Mouse (Mus musculus) olfactory bulb, adult 2 months (tissue): ENCODE data around the gene Notch1.

Experiments
- CTCF ChIP-seq: fragments of 200-500 bp; IDR thresholded peaks from 2 replicates; pipeline ENCODE4 v1.5.1; 2012; ENCODE audit warnings: low read depth, mild to moderate bottlenecking, low read length, moderate library complexity; ENCODE audit not compliant: insufficient read depth
- POLR2A ChIP-seq: fragments of 200-500 bp; IDR thresholded peaks from 2 replicates; pipeline ENCODE4 v1.6.1; 2012; ENCODE audit warnings: mild to moderate bottlenecking, low read depth, low read length, moderate library complexity; ENCODE audit not compliant: insufficient read depth

- no peak for TF ChIP-seq CTCF
- no peak for TF ChIP-seq POLR2A
Observed at GRCm38 (mm10) chr2:26490760-26491301, 25.6 kb downstream of the Notch1 start.
